Mouse (Mus musculus) liver, postnatal 0 days (tissue): ENCODE data around the gene Bpifb4. TPM values are rescaled to one million over a fixed set of nuclear protein-coding genes. Genes with fewer than 3 reads are reported as not detected.

Source experiments
- ATAC-seq: fragments of 200-750 bp; cut with Nextera tagmentation; 2 replicates; pipeline ENCODE4 v1.8.0; 2017; ENCODE audit warnings: mild to moderate bottlenecking, moderate library complexity
- DNase-seq: peaks from one replicate; pipeline ENCODE4 v3.0.0-alpha.2; 2016
- H3K27ac ChIP-seq: fragments of 300-500 bp; sonication (generic); 2 replicates; pipeline ENCODE4 v1.5.1; 2014; ENCODE audit warnings: antibody characterized with exemption, moderate library complexity, mild to moderate bottlenecking, low read depth
- H3K27me3 ChIP-seq: fragments of 300-500 bp; sonication (generic); 2 replicates; pipeline ENCODE4 v1.6.1; 2014; ENCODE audit warnings: low read length, control low read depth, mixed read lengths; ENCODE audit not compliant: insufficient read depth
- H3K36me3 ChIP-seq: fragments of 300-500 bp; sonication (generic); replicated peaks from 2 replicates; pipeline ENCODE4 v1.6.1; 2014; ENCODE audit warnings: mild to moderate bottlenecking, control low read depth, low read length, moderate library complexity, mixed read lengths; ENCODE audit not compliant: insufficient read depth
- H3K4me1 ChIP-seq: fragments of 300-500 bp; sonication (generic); 2 replicates; pipeline ENCODE4 v1.6.1; 2014; ENCODE audit warnings: antibody characterized with exemption, mild to moderate bottlenecking, control low read depth; ENCODE audit not compliant: insufficient read depth
- H3K4me2 ChIP-seq: fragments of 300-500 bp; sonication (generic); 2 replicates; pipeline ENCODE4 v1.6.1; 2014; ENCODE audit warnings: low read depth, mild to moderate bottlenecking, low read length, moderate library complexity, mixed read lengths
- H3K4me3 ChIP-seq: fragments of 300-500 bp; sonication (generic); 2 replicates; pipeline ENCODE4 v1.5.1; 2014; ENCODE audit warnings: low read depth, low read length
- H3K9ac ChIP-seq: fragments of 300-500 bp; sonication (generic); replicated peaks from 2 replicates; pipeline ENCODE4 v1.6.1; 2014; ENCODE audit warnings: mild to moderate bottlenecking, moderate library complexity
- H3K9me3 ChIP-seq: fragments of 300-500 bp; sonication (generic); 2 replicates; pipeline ENCODE4 v1.6.1; 2016; ENCODE audit warnings: mild to moderate bottlenecking, control low read depth, low read length, mixed read lengths
- CTCF ChIP-seq: sonication (generic); IDR thresholded peaks from 2 replicates; pipeline ENCODE4 v1.5.1; 2016; ENCODE audit warnings: antibody characterized with exemption, low read depth
- EP300 ChIP-seq: IDR thresholded peaks from 2 replicates; pipeline ENCODE4 v1.6.1; 2016; ENCODE audit warnings: antibody characterized with exemption, low read depth, mild to moderate bottlenecking
- WGBS: fragments of 180-500 bp; shearing (Covaris S2); extraction: QIAGEN DNeasy Blood & Tissue Kit; methylation state at CpG from one replicate; pipeline ENCODE4 v1.1.7; 2014; ENCODE audit not compliant: insufficient replicate concordance; 5-methylcytosine and 5-hydroxymethylcytosine counted together
- polyA plus RNA-seq: library from polyadenylated mRNA; unstranded; fragments of >200 nt; fragmentation: Nextera tagmentation; extraction: Ambion mirVana; gene quantifications from 2 replicates; pipeline ENCODE4 v1.2.1, GENCODE M21; 2015

The Bpifb4 gene
- polyA plus RNA-seq, 1 experiment from 2014 or later, result not detected

DNA sequence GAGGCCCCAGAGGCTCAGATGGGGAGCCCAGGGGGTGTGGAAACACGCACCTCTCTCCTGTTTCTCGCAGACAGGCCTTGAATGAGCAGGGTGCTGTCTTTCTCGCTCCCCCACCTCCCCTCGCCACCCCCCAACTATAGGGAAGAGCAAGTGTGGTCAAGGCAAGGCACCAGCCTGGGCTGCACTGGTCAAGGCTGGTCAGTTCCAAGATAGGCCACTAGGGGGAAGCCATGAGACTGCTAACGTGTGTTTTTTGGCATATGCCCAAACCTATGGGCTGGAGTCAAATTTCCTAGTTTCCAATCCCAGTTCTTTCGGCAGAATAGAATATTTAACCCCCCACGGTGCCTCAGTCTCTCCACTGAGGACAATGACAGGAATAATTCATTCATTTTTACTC lies 57.8 kb downstream of the Bpifb4 start:
- no peak for ATAC-seq
- TF ChIP-seq CTCF (peak; percentile 91), EP300 (no peak)
- Histone ChIP-seq H3K9me3 (no peaks in the 10 kb centered on the region), H3K36me3 (no peaks in the 10 kb centered on the region), H3K4me1 (no peaks in the 10 kb centered on the region), H3K27me3 (no peaks in the 10 kb centered on the region), H3K9ac (no peak overlapping the region), H3K4me3 (no peak overlapping the region), H3K4me2 (no peak overlapping the region), H3K27ac (no peak overlapping the region)
- DNase-seq, result peak; percentile 82
- WGBS, result 7% methylated on average over 7 of the region's 7 CpGs

DNA sequence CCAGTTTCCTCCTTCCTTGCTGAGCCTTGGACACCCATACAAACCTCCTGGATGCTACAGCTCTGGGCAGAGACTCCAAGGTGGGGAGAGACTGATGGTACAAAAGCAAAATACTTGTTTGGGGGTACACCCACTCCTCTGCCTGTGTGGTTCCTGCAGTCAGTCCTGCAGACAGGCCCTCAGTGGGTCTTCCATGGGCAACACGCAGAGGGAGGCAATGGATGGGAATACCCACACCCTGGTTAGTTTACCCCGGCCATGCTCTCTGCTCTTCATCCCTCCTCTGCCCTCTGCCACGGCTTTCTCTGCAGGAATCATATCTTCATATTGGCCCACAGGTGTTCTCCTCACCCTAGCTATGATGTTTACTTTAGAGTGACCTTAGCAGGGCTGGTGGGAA lies 62.5 kb downstream of the Bpifb4 start:
- H3K36me3 ChIP-seq, result no peaks in the 10 kb centered on the region
- DNase-seq (no peak), ATAC-seq (no peak)
- H3K4me3 ChIP-seq, result no peak overlapping the region
- H3K4me1 ChIP-seq, result no peaks in the 10 kb centered on the region
- no peaks in the 10 kb centered on the region for H3K9me3 ChIP-seq
- WGBS, result 70% methylated on average over 3 of the region's 3 CpGs
- no peaks in the 10 kb centered on the region for H3K27me3 ChIP-seq
- TF ChIP-seq CTCF (no peak), EP300 (no peak)
- H3K4me2 ChIP-seq, result no peak overlapping the region
- no peak overlapping the region for H3K27ac ChIP-seq
- no peak overlapping the region for H3K9ac ChIP-seq

DNA sequence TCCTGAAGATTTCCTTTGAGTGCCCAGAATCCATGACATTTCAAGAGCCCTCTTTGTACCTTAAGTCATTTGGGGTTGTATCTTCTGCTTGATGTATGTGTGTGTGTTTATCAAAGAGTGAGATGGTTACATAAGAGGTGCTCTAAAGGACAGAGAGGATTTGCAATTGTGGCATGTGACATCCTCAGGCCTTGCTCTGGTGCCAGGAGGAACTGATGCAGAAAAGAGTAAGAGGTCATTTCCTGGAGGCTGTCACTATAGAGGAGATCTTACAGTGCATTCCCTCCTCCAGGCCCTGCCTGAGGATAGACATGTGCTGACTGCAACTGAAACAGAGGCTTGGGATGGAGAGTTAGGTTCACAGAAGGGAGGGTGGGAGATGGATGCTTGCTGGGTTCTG lies 63.0 kb downstream of the Bpifb4 start:
- Histone ChIP-seq H3K27me3 (no peaks in the 10 kb centered on the region), H3K4me3 (no peak overlapping the region), H3K36me3 (no peaks in the 10 kb centered on the region), H3K9ac (no peak overlapping the region), H3K4me1 (no peaks in the 10 kb centered on the region), H3K27ac (no peak overlapping the region), H3K4me2 (no peak overlapping the region), H3K9me3 (no peaks in the 10 kb centered on the region)
- TF ChIP-seq EP300 (no peak), CTCF (no peak)
- no peak for ATAC-seq
- DNase-seq, result no peak

DNA sequence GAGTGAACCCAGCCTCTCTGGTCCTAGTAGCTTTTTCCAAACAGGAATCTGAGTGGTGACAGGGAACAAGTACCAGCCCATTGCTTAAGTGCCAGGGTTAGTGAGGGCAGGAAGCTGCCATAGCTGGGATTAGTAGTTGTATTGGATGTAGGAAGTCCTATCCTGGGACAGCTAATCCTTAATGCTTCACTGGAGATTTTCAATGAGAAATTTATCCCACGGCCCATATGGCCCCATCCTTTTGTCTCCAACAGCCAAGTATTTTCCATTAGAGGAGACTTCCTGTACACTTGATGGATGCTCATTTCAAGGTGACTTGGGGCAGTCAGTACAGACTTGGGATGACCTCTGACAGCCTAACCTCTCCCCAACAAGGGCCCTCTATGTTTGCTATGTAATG lies 66.4 kb downstream of the Bpifb4 start:
- no peak overlapping the region for H3K9ac ChIP-seq
- H3K36me3 ChIP-seq, result no peaks in the 10 kb centered on the region
- H3K9me3 ChIP-seq, result no peaks in the 10 kb centered on the region
- DNase-seq (no peak), ATAC-seq (no peak)
- TF ChIP-seq CTCF (no peak), EP300 (no peak)
- no peak overlapping the region for H3K27ac ChIP-seq
- 76% methylated on average over 1 of the region's 1 CpGs for WGBS
- H3K4me1 ChIP-seq, result no peaks in the 10 kb centered on the region
- H3K27me3 ChIP-seq, result no peaks in the 10 kb centered on the region
- no peak overlapping the region for H3K4me3 ChIP-seq
- no peak overlapping the region for H3K4me2 ChIP-seq

DNA sequence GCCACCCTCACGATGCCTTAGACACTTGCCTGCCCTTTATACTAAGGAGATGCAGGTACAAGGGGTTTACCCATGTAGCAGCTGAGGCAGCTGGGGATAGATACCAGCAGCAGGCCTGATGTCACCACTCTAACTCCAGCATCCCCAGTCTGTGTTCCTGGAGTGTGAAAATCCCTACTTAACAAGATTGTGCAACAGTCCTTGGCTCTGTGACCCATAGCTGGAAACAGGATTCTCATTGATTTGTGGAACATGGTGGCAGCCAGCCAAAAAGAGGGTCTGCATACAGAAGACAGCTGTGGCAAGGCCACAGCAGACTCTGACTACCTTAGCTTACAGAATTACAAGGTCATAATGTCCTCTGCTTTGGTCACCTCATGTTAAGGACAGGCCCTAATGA lies 67.1 kb downstream of the Bpifb4 start:
- peak; percentile 66 for ATAC-seq
- Histone ChIP-seq H3K4me2 (no peak overlapping the region), H3K27me3 (no peaks in the 10 kb centered on the region), H3K4me1 (no peaks in the 10 kb centered on the region), H3K9ac (no peak overlapping the region), H3K27ac (no peak overlapping the region), H3K9me3 (no peaks in the 10 kb centered on the region), H3K36me3 (no peaks in the 10 kb centered on the region), H3K4me3 (no peak overlapping the region)
- 82% methylated on average over 1 of the region's 1 CpGs for WGBS
- TF ChIP-seq EP300 (no peak), CTCF (no peak)
- peak; percentile 58 for DNase-seq

DNA sequence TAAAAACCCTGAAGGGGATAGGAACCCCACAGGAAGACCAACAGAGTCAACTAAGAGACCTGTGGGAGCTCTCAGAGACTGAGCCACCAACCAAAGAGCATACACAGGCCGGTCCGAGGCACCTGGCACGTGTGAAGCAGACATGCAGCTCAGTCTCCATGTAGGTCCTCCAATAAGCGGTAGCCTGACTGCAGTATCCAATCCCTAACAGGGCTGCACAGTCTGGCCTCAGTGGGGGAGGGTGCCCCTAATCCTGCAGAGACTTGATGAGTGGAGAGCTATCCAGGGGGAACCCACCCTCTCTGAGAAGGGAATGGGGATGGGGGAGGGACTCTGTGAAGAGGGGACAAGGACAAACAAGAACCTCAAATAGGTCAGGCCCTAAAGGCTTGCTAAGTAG lies 67.7 kb downstream of the Bpifb4 start:
- ATAC-seq, result no peak
- no peaks in the 10 kb centered on the region for H3K9me3 ChIP-seq
- H3K36me3 ChIP-seq, result no peaks in the 10 kb centered on the region
- DNase-seq, result no peak
- no peaks in the 10 kb centered on the region for H3K27me3 ChIP-seq
- no peaks in the 10 kb centered on the region for H3K4me1 ChIP-seq
- TF ChIP-seq EP300 (no peak), CTCF (no peak)
- no peak overlapping the region for H3K4me2 ChIP-seq
- no peak overlapping the region for H3K9ac ChIP-seq
- no peak overlapping the region for H3K4me3 ChIP-seq
- 79% methylated on average over 4 of the region's 4 CpGs for WGBS
- H3K27ac ChIP-seq, result no peak overlapping the region

DNA sequence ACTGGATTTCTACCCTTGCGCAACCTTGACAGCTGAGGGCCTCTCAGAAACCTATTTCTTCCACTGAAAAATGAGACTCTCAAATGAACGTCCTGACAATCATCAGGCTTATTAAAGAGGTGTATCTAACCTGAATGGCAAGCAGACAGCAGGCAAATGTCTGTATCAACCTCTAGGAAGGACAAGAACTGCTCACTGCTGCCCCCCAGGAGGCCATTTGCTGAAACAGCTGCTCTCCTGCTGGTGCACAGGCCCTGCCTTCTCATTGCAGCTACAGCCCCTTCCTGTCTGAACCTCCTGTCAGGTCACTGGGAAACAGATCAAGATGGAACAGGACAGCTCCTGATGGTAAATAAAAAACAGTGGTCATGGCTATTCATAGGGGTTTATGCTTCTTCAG lies 68.3 kb downstream of the Bpifb4 start:
- H3K27ac ChIP-seq, result no peak overlapping the region
- no peaks in the 10 kb centered on the region for H3K36me3 ChIP-seq
- DNase-seq (no peak), ATAC-seq (no peak)
- H3K9me3 ChIP-seq, result no peaks in the 10 kb centered on the region
- H3K27me3 ChIP-seq, result no peaks in the 10 kb centered on the region
- H3K4me2 ChIP-seq, result no peak overlapping the region
- no peak overlapping the region for H3K4me3 ChIP-seq
- H3K4me1 ChIP-seq, result no peaks in the 10 kb centered on the region
- TF ChIP-seq EP300 (no peak), CTCF (no peak)
- 75% methylated on average over 2 of the region's 2 CpGs for WGBS
- no peak overlapping the region for H3K9ac ChIP-seq
